Mouse (Mus musculus): ENCODE data around the gene Baz1a.
"Not testable (repeated sequence)": the region's sequence is repeated elsewhere in the genome, so short reads cannot be mapped to it uniquely, and the experiment has no call there.

The Baz1a gene

GRCm38 (mm10) chr12:54980939-54981338 is 33.2 kb downstream of the Baz1a start:
- DNase-seq (ENCODE audit: low spot score in 2 of 2), result no peak

- DNase-seq (ENCODE audit: low spot score in 2 of 2), result no peak
These were observed 33.6 kb downstream of the Baz1a start for GRCm38 (mm10) chr12:54980532-54980931.

GRCm38 (mm10) chr12:54969033-54969432 is 45.1 kb downstream of the Baz1a start:
- DNase-seq (ENCODE audit: low spot score in 2 of 2), result no peak

GRCm38 (mm10) chr12:54965532-54966160 is 48.5 kb downstream of the Baz1a start:
- DNase-seq (ENCODE audit: low spot score in 2 of 2), result no peak

GRCm38 (mm10) chr12:54959569-54959968 is 54.6 kb downstream of the Baz1a start:
- DNase-seq (ENCODE audit: low spot score in 2 of 2), result no peak

- DNase-seq (ENCODE audit: low spot score in 2 of 2), result no peak
These were observed 57.2 kb downstream of the Baz1a start for GRCm38 (mm10) chr12:54956974-54957373.

GRCm38 (mm10) chr12:54956457-54956856 is 57.7 kb downstream of the Baz1a start:
- no peak for DNase-seq (ENCODE audit: low spot score in 2 of 2)

GRCm38 (mm10) chr12:54946116-54946515 is 68.0 kb downstream of the Baz1a start:
- no peak for DNase-seq (ENCODE audit: low spot score in 2 of 2)

GRCm38 (mm10) chr12:54942586-54943157 is 71.5 kb downstream of the Baz1a start:
- not testable (repeated sequence) for DNase-seq (ENCODE audit: low spot score in 2 of 2)

- not testable (repeated sequence) for DNase-seq (ENCODE audit: low spot score in 2 of 2)
These were observed 76.4 kb downstream of the Baz1a start for GRCm38 (mm10) chr12:54937581-54938343.

GRCm38 (mm10) chr12:54910387-54910786 is 103.8 kb downstream of the Baz1a start:
- no peak for DNase-seq (ENCODE audit: low spot score in 2 of 2)

- DNase-seq (ENCODE audit: low spot score in 2 of 2), result not testable (repeated sequence)
These were observed 121.6 kb downstream of the Baz1a start for GRCm38 (mm10) chr12:54892559-54892958.

GRCm38 (mm10) chr12:54890426-54890825 is 123.7 kb downstream of the Baz1a start:
- DNase-seq (ENCODE audit: low spot score in 2 of 2), result no peak

GRCm38 (mm10) chr12:54887580-54888127 is 126.5 kb downstream of the Baz1a start:
- DNase-seq (ENCODE audit: low spot score in 2 of 2), result no peak

- peak in 1 of 2 experiments; percentile 47 for DNase-seq (ENCODE audit: low spot score in 2 of 2)
These were observed 134.5 kb downstream of the Baz1a start for GRCm38 (mm10) chr12:54879630-54880029.

GRCm38 (mm10) chr12:54879211-54879610 is 134.9 kb downstream of the Baz1a start:
- DNase-seq (ENCODE audit: low spot score in 2 of 2), result no peak

GRCm38 (mm10) chr12:54877875-54878274 is 136.3 kb downstream of the Baz1a start:
- DNase-seq (ENCODE audit: low spot score in 2 of 2), result no peak

- DNase-seq (ENCODE audit: low spot score in 2 of 2), result no peak
These were observed 137.3 kb downstream of the Baz1a start for GRCm38 (mm10) chr12:54876879-54877278.

GRCm38 (mm10) chr12:54874711-54875110 is 139.4 kb downstream of the Baz1a start:
- DNase-seq (ENCODE audit: low spot score in 2 of 2), result no peak

GRCm38 (mm10) chr12:54862606-54863535 is 151.3 kb downstream of the Baz1a start, which contains the start of gene Cfl2:
Cfl2 (minus strand) TSS chr12:54862877.
- DNase-seq (ENCODE audit: low spot score in 2 of 2), result peak; percentile 72 to 83

GRCm38 (mm10) chr12:54861991-54862605 is 152.1 kb downstream of the Baz1a start:
- peak in 1 of 2 experiments; percentile 5 for DNase-seq (ENCODE audit: low spot score in 2 of 2)
